Mouse (Mus musculus) ES-E14 (cell line): ENCODE results near the gene Reep3. TPM values are rescaled to one million over a fixed set of nuclear protein-coding genes. Genes with fewer than 3 reads are reported as not detected.

Experiments used
- DNase-seq: peaks from one replicate; pipeline ENCODE4 v3.0.0-alpha.2; 2013; ENCODE audit warnings: low read depth, low spot score
- H3K27ac ChIP-seq: 2 replicates; pipeline ENCODE4 v1.5.1; 2012; ENCODE audit warnings: low read depth, mild to moderate bottlenecking, low read length, moderate library complexity, mixed read lengths; ENCODE audit not compliant: poor library complexity, insufficient read depth, severe bottlenecking
- H3K36me3 ChIP-seq: 2 replicates; pipeline ENCODE4 v1.6.1; 2012; ENCODE audit warnings: mild to moderate bottlenecking, low read length, moderate library complexity, mixed read lengths; ENCODE audit not compliant: control insufficient read depth, poor library complexity, insufficient read depth, severe bottlenecking
- H3K4me1 ChIP-seq, 2 experiments: fragments of 150-350 bp in 1 of 2; sonication (generic) in 1 of 2; 2 replicates each; pipeline ENCODE4 v1.6.1; 2012; ENCODE audit warnings: low read length in 2 of 2, mild to moderate bottlenecking in 1 of 2, mixed read lengths in 1 of 2; ENCODE audit not compliant: control insufficient read depth in 2 of 2, insufficient read depth in 2 of 2, poor library complexity in 1 of 2
- H3K4me3 ChIP-seq, 2 experiments: fragments of 150-350 bp in 1 of 2; sonication (generic) in 1 of 2; 2 replicates each; pipeline ENCODE4 v1.5.1; 2012; ENCODE audit warnings: low read length in 2 of 2, low read depth in 1 of 2, mild to moderate bottlenecking in 1 of 2, mixed read lengths in 1 of 2; ENCODE audit not compliant: insufficient read depth in 1 of 2, poor library complexity in 1 of 2, severe bottlenecking in 1 of 2
- H3K9ac ChIP-seq: 2 replicates; pipeline ENCODE4 v1.6.1; 2012; ENCODE audit warnings: low read depth, mild to moderate bottlenecking, low read length, mixed read lengths; ENCODE audit not compliant: poor library complexity, insufficient read depth, severe bottlenecking
- H3K9me3 ChIP-seq: fragments of 150-350 bp; sonication (generic); 2 replicates; pipeline ENCODE4 v1.6.1; 2012; ENCODE audit warnings: low read depth, mild to moderate bottlenecking, low read length; ENCODE audit not compliant: control insufficient read depth, insufficient read depth
- CHD2 ChIP-seq: IDR thresholded peaks from 2 replicates; pipeline ENCODE4 v1.6.1; 2014; ENCODE audit warnings: mild to moderate bottlenecking, low read depth, low read length, inconsistent platforms
- HCFC1 ChIP-seq: IDR thresholded peaks from 2 replicates; pipeline ENCODE4 v1.6.1; 2012; ENCODE audit warnings: low read length, inconsistent platforms, borderline replicate concordance; ENCODE audit not compliant: insufficient read depth
- MAFK ChIP-seq: IDR thresholded peaks from 2 replicates; pipeline ENCODE4 v1.6.1; 2014; ENCODE audit warnings: mild to moderate bottlenecking, low read depth, low read length, inconsistent platforms; ENCODE audit not compliant: insufficient read depth
- ZC3H11A ChIP-seq: IDR thresholded peaks from 2 replicates; pipeline ENCODE4 v1.6.1; 2012; ENCODE audit warnings: low read depth, mild to moderate bottlenecking, inconsistent platforms, low read length, borderline replicate concordance
- ZNF384 ChIP-seq: IDR thresholded peaks from 2 replicates; pipeline ENCODE4 v1.6.1; 2012; ENCODE audit warnings: low read depth, low read length, inconsistent platforms
- in situ Hi-C, 2 experiments: fragments of 600-800 bp; cut with MboI; formaldehyde crosslinking; loops; one replicate each; pipeline ENCODE4 v1.15.1; 2025; ENCODE audit warnings: low sequenced_read_pairs in 2 of 2, inconsistent platforms in 1 of 2; ENCODE audit not compliant: unreplicated experiment in 2 of 2
- total RNA-seq: library from RNA; depleted of rRNA; stranded (reverse); fragments of 300-350 nt; gene quantifications from 2 replicates; pipeline ENCODE4 v1.2.3, GENCODE M21; 2012

Reep3 gene
- total RNA-seq, 1 experiment = 18.2 TPM

DNA sequence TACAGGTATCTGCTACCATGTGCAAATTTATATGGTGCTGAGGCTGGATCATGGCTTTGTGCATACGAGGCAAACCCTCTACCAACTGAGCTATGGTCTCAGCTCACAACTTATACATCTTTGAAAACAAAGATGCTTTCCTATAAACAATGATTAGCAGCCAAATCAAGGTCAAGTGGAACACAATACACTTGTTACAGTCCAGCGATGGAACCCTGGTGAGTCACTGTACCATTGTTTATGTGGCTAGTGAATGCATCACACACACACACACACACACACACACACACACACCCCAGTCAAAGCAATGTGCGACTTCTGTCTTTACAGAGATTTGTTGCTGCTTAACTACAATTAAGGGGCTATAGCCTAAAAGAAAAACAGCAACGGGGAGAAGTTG is 25.4 kb downstream of the Reep3 start:
- TF ChIP-seq HCFC1 (no peak), CHD2 (no peak), ZNF384 (no peak)
- no peaks in the 10 kb centered on the region for H3K9me3 ChIP-seq
- no peak overlapping the region for H3K9ac ChIP-seq
- no peak for DNase-seq
- H3K36me3 ChIP-seq = no peaks in the 10 kb centered on the region
- H3K4me1 ChIP-seq = peaks cover 3 to 6% of the 10 kb centered on the region in 2 experiments; a peak in 3 of 4 replicates
- H3K4me3 ChIP-seq = no peak overlapping the region
- no peak overlapping the region for H3K27ac ChIP-seq
- in situ Hi-C loops = no loop called here

DNA sequence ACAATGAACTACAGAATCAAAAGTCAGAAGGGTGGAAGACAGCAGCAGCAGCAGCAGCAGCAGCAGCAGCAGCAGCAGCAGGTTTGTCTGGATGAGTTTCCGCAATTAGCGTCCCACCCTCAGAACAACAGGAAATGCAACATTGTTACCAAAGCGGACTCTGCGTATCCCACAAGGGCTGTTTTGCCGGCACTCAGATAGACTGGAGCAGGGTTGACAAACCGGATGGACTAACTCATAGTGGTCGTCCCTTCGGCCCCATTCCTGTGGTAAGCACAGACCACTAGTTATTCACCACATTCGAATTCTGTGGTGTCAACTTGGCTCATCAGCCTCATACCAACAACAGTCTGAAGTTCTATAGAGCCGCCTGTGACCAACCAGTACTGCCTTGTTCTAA is 27.7 kb downstream of the Reep3 start:
- H3K36me3 ChIP-seq = no peaks in the 10 kb centered on the region
- H3K9me3 ChIP-seq = no peaks in the 10 kb centered on the region
- no peak overlapping the region for H3K4me3 ChIP-seq
- in situ Hi-C loops = no loop called here
- H3K27ac ChIP-seq = no peak overlapping the region
- peaks cover 3 to 6% of the 10 kb centered on the region in 2 experiments; a peak in 3 of 4 replicates for H3K4me1 ChIP-seq
- no peak for DNase-seq
- H3K9ac ChIP-seq = no peak overlapping the region
- TF ChIP-seq HCFC1 = no peak
- TF ChIP-seq MAFK = no peak
- TF ChIP-seq ZC3H11A = no peak
- TF ChIP-seq CHD2 = no peak
- no peak for TF ChIP-seq ZNF384

DNA sequence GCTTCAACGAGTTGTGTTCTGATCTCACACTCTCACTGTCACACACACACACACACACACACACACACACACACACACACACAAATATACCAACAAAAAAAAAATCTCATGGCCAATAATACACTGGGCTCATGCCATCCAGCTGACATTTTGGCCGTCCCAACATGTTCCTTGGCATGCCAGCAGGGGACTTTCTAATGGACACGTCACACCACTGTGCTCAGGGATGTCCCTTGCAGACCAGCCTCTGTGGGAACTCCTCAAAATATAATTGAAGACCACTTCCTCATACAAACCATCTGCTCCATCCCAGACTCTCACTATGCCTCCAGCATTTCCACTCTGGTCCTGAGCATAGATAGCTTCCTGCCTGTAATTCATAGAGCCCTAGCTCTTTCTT is 30.3 kb downstream of the Reep3 start:
- TF ChIP-seq ZC3H11A = no peak
- no peak for TF ChIP-seq MAFK
- TF ChIP-seq ZNF384 = no peak
- TF ChIP-seq HCFC1 = no peak
- TF ChIP-seq CHD2 = no peak
- in situ Hi-C loops = no loop called here
- H3K9ac ChIP-seq = no peak overlapping the region
- no peaks in the 10 kb centered on the region for H3K36me3 ChIP-seq
- no peak for DNase-seq
- no peaks in the 10 kb centered on the region for H3K9me3 ChIP-seq
- peaks cover 4 to 5% of the 10 kb centered on the region in 2 experiments; a peak in 2 of 4 replicates for H3K4me1 ChIP-seq
- H3K27ac ChIP-seq = no peak overlapping the region
- no peak overlapping the region for H3K4me3 ChIP-seq

DNA sequence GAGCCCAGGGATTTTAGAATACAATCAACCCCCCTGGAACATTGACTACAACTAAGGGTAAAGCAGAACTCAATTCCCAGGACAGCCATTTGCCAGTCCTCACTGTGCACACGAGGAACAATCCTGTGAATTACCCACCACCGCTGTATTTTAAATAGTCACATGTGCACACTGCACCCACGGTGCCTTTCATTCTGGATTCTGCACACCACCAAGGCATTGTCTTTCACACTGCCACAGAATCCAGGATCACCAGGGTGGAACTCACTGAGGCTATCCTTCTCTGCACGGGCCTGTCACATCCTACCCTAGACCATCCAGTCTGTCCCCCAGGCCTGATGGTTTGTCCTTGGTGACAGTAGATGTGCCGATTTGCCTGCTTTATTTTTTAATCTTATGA is 30.8 kb downstream of the Reep3 start:
- H3K9me3 ChIP-seq = no peaks in the 10 kb centered on the region
- no peak overlapping the region for H3K9ac ChIP-seq
- H3K27ac ChIP-seq = no peak overlapping the region
- no peak for DNase-seq
- in situ Hi-C loops = no loop called here
- no peak overlapping the region for H3K4me3 ChIP-seq
- TF ChIP-seq CHD2 (no peak), MAFK (no peak), ZNF384 (no peak), ZC3H11A (no peak), HCFC1 (no peak)
- H3K4me1 ChIP-seq = peaks cover 5% of the 10 kb centered on the region in 2 experiments; a peak in 2 of 4 replicates
- H3K36me3 ChIP-seq = no peaks in the 10 kb centered on the region
